Mouse (Mus musculus) layer of hippocampus, postnatal 36 days (tissue): ENCODE results near the gene Itga2b. TPM values are rescaled to one million over a fixed set of nuclear protein-coding genes. Genes with fewer than 3 reads are reported as not detected.

Experiments used
- DNase-seq, 2 experiments: peaks; one replicate each; pipeline ENCODE4 v3.0.0; 2022
- total RNA-seq, 2 experiments: library from RNA; stranded (reverse); gene quantifications; 2 replicates each; pipeline ENCODE4 v1.2.3; 2021

Gene Itga2b
- 1 to 10 TPM; 1.3 to 3.8 TPM for total RNA-seq

- DNase-seq = no peak
These were observed at the start of gene Itga2b for GRCm38 (mm10) chr11:102469648-102470357. Itga2b (minus strand) TSS chr11:102470122.

GRCm38 (mm10) chr11:102514793-102515424 lies 45.0 kb upstream of the Itga2b start:
- DNase-seq = no peak

GRCm38 (mm10) chr11:102510226-102510625 lies 40.3 kb upstream of the Itga2b start:
- DNase-seq = no peak

- no peak for DNase-seq
These were observed 26.8 kb upstream of the Itga2b start for GRCm38 (mm10) chr11:102496732-102497131.

DNA sequence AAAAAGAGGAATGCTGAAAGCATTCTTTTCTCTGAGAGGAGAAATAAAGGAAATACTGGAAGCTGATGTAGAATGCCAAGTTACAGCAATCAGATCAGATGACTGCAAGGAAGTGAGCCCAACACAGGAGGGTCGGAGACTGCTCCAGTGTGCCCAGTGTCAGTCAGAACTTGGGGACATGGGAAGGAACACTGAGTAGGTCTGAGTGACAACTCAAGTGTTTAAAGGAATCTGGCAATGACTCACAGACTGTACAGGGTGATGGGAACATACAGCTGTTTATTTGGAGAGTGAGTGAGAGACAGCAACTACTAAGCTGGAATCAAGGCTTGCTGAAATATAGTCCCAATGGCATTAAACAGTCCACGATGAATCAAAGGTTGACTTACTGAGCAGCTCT lies 26.3 kb upstream of the Itga2b start:
- DNase-seq = no peak

DNA sequence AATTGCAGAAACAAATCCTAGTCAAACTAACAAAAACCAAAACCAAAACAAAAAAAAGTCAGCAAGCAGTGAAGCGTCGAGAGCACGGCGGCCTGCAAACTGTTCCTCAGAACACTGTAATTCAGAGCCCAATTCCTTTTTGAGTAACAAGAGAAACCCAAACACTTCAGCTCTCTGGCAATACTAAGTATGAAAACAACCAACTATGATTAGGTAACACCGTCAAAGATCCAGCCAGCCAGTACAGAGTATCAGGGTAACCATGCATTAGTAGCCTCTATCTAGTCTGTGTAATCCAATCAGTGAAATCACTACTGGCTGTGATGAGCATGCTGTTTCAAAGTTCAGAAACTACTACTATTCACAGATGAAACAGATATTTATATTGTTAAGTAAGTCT lies 25.8 kb upstream of the Itga2b start:
- no peak for DNase-seq

DNA sequence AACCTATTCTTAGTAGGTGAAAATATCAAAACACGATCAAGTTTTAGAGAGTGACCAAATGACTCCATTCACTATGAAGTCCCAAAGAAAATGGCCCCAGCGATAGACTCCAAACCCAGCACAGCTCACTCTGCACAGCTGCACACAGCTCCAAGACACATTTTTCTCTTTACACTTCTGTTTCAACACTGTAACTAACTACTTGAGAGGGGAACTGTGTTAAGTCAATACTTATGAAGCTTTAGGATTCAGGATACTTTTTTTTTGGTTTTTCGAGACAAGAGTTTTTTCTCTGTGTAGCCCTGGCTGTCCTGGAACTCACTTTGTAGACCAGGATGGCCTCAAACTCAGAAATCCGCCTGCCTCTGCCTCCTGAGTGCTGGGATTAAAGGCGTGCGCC lies 25.2 kb upstream of the Itga2b start:
- DNase-seq = no peak

GRCm38 (mm10) chr11:102494063-102494650 lies 24.2 kb upstream of the Itga2b start:
- no peak for DNase-seq

DNA sequence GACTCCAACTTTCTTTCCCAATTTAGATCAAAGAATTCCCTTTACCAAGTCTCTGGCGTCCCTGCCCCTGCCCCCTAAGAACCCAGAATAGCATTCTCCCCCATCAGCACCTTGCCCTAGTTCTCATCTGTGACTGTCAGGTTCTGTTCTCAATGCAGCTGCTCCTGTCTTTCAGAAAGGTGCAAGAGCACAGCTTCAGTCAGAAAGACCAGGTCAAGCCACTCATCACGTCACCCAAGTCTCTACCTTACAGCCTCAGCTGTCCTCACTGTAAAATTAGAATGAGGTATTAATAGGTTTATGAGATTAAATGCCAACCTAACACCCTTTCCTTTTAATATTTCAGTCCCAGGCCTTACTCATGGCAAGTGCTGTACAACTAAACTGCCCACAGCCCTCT lies 23.3 kb upstream of the Itga2b start:
- DNase-seq = no peak

DNA sequence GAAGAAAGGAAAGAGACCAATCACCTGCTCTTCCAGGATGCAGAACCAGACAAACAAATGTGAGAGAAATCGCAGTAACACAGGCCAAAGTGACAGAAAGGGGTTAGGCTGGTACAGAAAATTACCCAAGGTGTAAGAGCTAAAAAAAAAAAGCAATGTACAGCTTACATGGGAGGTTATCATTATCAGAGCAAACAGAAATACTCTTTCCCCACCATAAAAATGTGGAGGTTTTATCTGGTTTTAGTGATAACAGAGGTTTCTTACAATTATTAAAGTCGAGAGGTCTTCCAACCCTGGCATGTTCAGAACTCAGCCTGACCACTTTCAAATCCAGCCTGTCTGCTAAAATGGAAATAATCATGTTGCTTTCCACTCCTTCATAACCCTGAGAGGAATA lies 18.0 kb upstream of the Itga2b start:
- DNase-seq = no peak

GRCm38 (mm10) chr11:102486733-102487386 lies 16.9 kb upstream of the Itga2b start:
- DNase-seq = no peak

DNA sequence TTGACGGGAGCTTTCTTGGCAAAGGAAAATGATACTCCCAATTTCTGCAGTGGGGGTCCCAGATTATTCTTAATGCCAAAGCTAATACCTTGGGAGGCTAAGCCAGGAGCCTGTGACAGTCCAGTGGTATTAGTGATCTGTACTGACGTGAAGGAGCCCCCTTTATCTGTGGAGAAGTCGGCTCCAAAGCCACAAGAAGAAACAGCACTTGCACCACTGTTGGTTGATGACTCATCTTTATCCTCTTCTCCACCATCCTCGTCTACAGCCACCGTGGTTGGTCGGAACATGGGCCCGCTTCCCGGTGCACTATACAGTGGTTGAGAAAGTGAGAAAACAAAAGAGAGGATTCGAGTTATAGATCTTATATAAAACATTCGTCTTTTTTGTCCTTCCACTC lies 11.9 kb upstream of the Itga2b start:
- no peak for DNase-seq

- no peak for DNase-seq
These were observed 11.0 kb upstream of the Itga2b start for GRCm38 (mm10) chr11:102480897-102481296.

GRCm38 (mm10) chr11:102480111-102480510 lies 10.2 kb upstream of the Itga2b start:
- no peak for DNase-seq

DNA sequence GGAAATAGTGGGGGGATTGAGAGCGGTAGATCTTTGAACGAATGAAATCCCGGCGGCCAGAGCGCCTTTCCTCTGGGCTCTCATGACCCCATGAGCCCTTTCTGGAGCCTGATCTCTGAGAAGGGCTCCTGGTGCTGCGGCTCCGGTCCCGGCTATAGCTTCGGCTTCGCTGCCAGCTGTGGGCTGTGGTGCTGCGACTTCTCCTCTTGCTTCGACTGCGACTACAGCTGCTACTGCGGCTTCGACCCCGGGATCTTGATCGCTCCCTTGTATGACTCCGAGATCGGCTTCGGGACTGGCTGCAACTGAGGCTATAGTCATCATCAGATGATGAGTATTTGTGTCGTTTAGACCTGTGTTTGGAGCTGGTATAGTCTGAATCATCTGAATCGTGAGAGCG lies 9.7 kb upstream of the Itga2b start:
- DNase-seq = no peak

- DNase-seq = no peak
These were observed 8.7 kb upstream of the Itga2b start for GRCm38 (mm10) chr11:102478671-102479070.

GRCm38 (mm10) chr11:102475027-102475426 lies 5.1 kb upstream of the Itga2b start:
- no peak for DNase-seq

DNA sequence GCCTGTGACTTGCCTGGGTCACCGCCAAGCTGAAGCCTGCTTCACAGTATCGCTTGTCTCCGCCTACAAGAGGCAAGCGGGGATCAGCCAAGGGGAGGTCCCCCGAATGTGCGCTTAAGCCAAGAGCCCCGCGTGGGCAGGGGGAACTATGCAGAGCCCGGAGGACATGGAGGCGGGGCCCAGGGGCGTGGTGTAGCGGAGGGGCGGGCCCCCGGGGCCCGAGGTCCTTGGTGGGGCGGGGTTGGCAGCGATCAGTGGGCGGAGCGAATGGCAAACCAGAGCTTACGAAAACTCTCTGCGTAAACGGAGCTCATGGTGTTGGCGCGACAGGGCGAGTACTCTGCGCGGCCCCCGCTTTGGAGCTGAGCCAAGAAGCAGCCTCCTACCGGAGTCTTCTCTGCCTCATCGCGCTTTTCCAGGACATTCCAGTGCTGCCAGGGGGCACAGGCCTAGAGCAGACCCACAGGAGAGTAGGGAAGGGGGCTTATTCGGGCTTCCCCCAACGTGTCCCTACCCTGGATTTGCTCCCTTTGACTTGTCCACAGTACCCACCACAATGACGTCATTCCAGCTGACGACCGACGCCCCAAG lies 2.8 kb downstream of the Itga2b start:
- peak; percentile 93 to 94 for DNase-seq

DNA sequence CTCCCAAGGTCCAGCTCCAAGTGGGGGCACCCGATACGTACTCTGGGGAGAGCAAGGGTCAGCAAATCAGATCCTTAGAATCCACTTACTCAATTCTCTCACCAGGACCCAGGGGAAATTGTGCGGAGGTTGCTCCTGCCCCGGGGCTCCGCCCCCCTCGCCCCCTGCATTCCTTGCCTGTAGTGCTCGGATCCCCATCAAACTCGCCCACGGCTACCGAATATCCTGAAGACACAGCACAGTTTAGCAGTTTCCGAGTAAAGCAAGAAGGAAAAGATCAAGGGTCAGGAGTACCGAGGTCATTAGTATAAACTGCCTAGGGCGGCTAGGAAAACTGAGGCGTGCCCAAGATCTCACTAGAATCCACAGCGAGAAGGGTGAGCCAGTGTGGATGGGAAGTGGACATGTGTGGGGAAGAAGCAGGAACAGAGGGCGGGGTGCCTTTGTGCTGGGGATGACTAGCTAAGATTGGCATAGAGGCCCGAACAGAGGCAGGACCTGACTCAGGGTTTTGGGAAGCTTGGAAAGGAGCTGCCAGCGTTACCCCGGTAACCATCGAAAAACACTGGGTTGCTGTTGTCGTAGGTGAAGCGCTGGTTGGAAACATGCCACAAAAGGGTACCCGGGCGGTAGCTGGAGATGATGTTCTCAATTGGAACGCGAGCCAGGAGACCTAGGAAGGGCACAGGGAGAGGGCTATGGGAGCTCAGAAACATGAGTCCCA lies 4.0 kb downstream of the Itga2b start:
- DNase-seq = peak; percentile 60 to 65

- no peak for DNase-seq
These were observed 5.0 kb downstream of the Itga2b start for GRCm38 (mm10) chr11:102464901-102465300.

- DNase-seq = no peak
These were observed 8.2 kb downstream of the Itga2b start for GRCm38 (mm10) chr11:102461764-102462163.

GRCm38 (mm10) chr11:102460541-102460940 lies 9.4 kb downstream of the Itga2b start:
- no peak for DNase-seq
